Mouse (Mus musculus): ENCODE results near the gene Gm28043.

DNA sequence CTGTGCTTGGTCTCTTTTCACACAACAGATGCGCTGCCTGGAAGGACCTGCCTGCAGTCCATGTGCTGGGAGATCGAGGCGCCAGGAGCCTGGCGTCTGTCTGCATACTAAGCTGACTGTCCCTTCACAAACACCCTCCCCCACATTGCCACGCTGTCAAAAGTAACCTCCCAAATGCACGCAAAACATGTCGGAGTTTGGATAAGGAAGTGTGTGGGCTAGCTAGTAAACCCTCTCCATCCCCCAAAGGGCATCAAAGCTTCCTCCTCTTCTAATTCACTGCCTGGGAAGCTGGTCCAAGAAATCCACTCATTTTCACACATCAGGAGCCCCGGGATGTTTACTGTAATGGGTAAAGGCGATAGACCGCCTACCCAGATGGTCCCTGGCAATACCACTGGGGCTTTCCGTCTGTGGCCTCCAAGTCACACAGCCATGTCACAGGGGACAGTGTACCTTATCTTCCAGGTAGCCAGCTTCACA is 95.9 kb downstream of the Gm28043 start:
- TF ChIP-seq CTCF (IDR thresholded peaks at IDR 0.05; ENCODE audit: low read depth) (no peak), EP300 (optimal IDR thresholded peaks at IDR 0.05) (no peak)

Data from stomach, postnatal 0 days (tissue).